Mouse (Mus musculus) liver, postnatal 0 days (tissue): Measurements from ENCODE around the gene Vmn2r4. TPM values are rescaled to one million over a fixed set of nuclear protein-coding genes. Genes with fewer than 3 reads are reported as not detected.
"Not testable (repeated sequence)": the region's sequence is repeated elsewhere in the genome, so short reads cannot be mapped to it uniquely, and the experiment has no call there.

ENCODE experiments used
- ATAC-seq: fragments of 200-750 bp; cut with Nextera tagmentation; 2 replicates; pipeline ENCODE4 v1.8.0; 2017; ENCODE audit warnings: mild to moderate bottlenecking, moderate library complexity
- DNase-seq: peaks from one replicate; pipeline ENCODE4 v3.0.0-alpha.2; 2016
- H3K27ac ChIP-seq: fragments of 300-500 bp; sonication (generic); 2 replicates; pipeline ENCODE4 v1.5.1; 2014; ENCODE audit warnings: antibody characterized with exemption, moderate library complexity, mild to moderate bottlenecking, low read depth
- H3K27me3 ChIP-seq: fragments of 300-500 bp; sonication (generic); 2 replicates; pipeline ENCODE4 v1.6.1; 2014; ENCODE audit warnings: low read length, control low read depth, mixed read lengths; ENCODE audit not compliant: insufficient read depth
- H3K36me3 ChIP-seq: fragments of 300-500 bp; sonication (generic); replicated peaks from 2 replicates; pipeline ENCODE4 v1.6.1; 2014; ENCODE audit warnings: mild to moderate bottlenecking, control low read depth, low read length, moderate library complexity, mixed read lengths; ENCODE audit not compliant: insufficient read depth
- H3K4me1 ChIP-seq: fragments of 300-500 bp; sonication (generic); 2 replicates; pipeline ENCODE4 v1.6.1; 2014; ENCODE audit warnings: antibody characterized with exemption, mild to moderate bottlenecking, control low read depth; ENCODE audit not compliant: insufficient read depth
- H3K4me2 ChIP-seq: fragments of 300-500 bp; sonication (generic); 2 replicates; pipeline ENCODE4 v1.6.1; 2014; ENCODE audit warnings: low read depth, mild to moderate bottlenecking, low read length, moderate library complexity, mixed read lengths
- H3K4me3 ChIP-seq: fragments of 300-500 bp; sonication (generic); 2 replicates; pipeline ENCODE4 v1.5.1; 2014; ENCODE audit warnings: low read depth, low read length
- H3K9ac ChIP-seq: fragments of 300-500 bp; sonication (generic); replicated peaks from 2 replicates; pipeline ENCODE4 v1.6.1; 2014; ENCODE audit warnings: mild to moderate bottlenecking, moderate library complexity
- H3K9me3 ChIP-seq: fragments of 300-500 bp; sonication (generic); 2 replicates; pipeline ENCODE4 v1.6.1; 2016; ENCODE audit warnings: mild to moderate bottlenecking, control low read depth, low read length, mixed read lengths
- CTCF ChIP-seq: sonication (generic); IDR thresholded peaks from 2 replicates; pipeline ENCODE4 v1.5.1; 2016; ENCODE audit warnings: antibody characterized with exemption, low read depth
- EP300 ChIP-seq: IDR thresholded peaks from 2 replicates; pipeline ENCODE4 v1.6.1; 2016; ENCODE audit warnings: antibody characterized with exemption, low read depth, mild to moderate bottlenecking
- WGBS: fragments of 180-500 bp; shearing (Covaris S2); extraction: QIAGEN DNeasy Blood & Tissue Kit; methylation state at CpG from one replicate; pipeline ENCODE4 v1.1.7; 2014; ENCODE audit not compliant: insufficient replicate concordance; 5-methylcytosine and 5-hydroxymethylcytosine counted together
- polyA plus RNA-seq: library from polyadenylated mRNA; unstranded; fragments of >200 nt; fragmentation: Nextera tagmentation; extraction: Ambion mirVana; gene quantifications from 2 replicates; pipeline ENCODE4 v1.2.1, GENCODE M21; 2015

Gene Vmn2r4
- not detected in 2 replicates for polyA plus RNA-seq

DNA sequence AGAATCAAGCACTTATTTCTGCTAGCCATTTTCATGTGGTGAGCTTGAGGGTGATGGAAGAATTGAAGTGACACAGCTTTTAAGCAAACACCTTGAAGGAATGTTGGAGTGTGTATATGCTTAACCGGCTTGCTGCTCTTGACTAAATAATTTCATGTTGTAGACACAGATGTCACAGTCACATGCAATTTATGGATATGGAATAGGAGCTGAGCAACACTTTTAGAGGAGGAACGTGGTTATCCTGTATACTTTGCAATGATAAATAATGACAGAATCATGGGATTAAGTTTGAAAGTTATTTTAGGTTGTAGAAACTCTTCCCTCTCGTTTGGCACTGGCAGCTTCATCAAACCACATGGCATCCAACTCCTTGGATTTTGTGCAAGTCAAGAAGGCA is at the start of gene Vmn2r4:
Vmn2r4 (minus strand) TSS at position 101 of the 400 bp plus-strand sequence.
- H3K27ac ChIP-seq, H3K27me3 ChIP-seq, ATAC-seq, DNase-seq, H3K9ac ChIP-seq, H3K4me2 ChIP-seq, H3K9me3 ChIP-seq, H3K4me1 ChIP-seq, H3K4me3 ChIP-seq, H3K36me3 ChIP-seq: not testable (repeated sequence)
- WGBS, result 70% methylated on average over 3 of the region's 3 CpGs

DNA sequence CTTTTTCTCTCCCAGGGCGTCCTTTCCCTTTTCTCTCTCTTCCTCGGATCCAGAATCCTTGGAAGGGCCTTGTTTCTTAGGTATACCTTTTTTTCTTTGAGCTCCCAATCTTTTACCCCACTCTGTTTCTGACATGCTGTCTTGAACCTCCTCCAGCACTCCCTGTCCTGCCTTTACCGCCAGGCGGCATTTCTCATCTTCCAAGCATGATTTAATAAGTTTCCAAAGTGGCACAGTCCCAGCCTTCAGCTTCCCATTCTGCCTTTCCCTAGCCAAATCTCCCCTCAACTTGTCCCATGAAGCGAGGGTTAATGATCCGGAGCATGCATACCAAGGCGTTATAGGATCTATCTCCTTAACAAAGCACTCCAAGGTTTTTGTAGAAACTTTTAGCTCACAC is 19.1 kb upstream of the Vmn2r4 start:
- not testable (repeated sequence) for ATAC-seq, H3K9me3 ChIP-seq, H3K4me2 ChIP-seq, H3K9ac ChIP-seq, H3K4me3 ChIP-seq, H3K27me3 ChIP-seq, H3K4me1 ChIP-seq, H3K36me3 ChIP-seq, DNase-seq, H3K27ac ChIP-seq
- WGBS, result 74% methylated on average over 7 of the region's 7 CpGs

GRCm38 (mm10) chr3:64428117-64428798 is 13.1 kb upstream of the Vmn2r4 start:
- H3K27ac ChIP-seq, H3K4me1 ChIP-seq, H3K36me3 ChIP-seq, H3K9me3 ChIP-seq, DNase-seq, ATAC-seq, H3K9ac ChIP-seq, H3K4me3 ChIP-seq, H3K4me2 ChIP-seq, H3K27me3 ChIP-seq: not testable (repeated sequence)
- WGBS, result 81% methylated on average over 6 of the region's 6 CpGs

DNA sequence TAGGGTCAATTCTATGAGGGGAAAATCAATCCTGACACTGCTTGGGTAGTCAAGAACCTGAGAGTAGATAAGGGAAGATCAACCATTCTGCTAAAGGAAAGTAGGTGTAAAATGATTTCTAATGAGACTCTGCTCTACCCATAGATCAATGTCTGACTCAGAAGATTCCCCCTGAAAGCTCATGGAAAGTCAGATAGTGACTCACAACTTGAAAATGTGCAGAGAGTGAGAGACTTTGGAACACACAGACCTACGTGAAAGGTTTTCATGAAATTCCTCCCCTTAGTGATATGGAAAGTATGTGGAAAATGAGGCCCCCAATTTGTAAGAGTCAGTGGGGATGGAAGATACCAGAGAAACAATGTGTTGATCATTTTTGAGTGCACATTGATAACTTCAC is 7.0 kb upstream of the Vmn2r4 start:
- H3K4me3 ChIP-seq, H3K9ac ChIP-seq, H3K27ac ChIP-seq, DNase-seq, H3K4me1 ChIP-seq, H3K9me3 ChIP-seq, H3K36me3 ChIP-seq, ATAC-seq, H3K27me3 ChIP-seq, H3K4me2 ChIP-seq: not testable (repeated sequence)
- 59% methylated on average over 1 of the region's 1 CpGs for WGBS

GRCm38 (mm10) chr3:64417477-64417876 is 2.3 kb upstream of the Vmn2r4 start:
- H3K9me3 ChIP-seq, H3K27ac ChIP-seq, H3K9ac ChIP-seq, ATAC-seq, H3K4me2 ChIP-seq, H3K4me1 ChIP-seq, H3K36me3 ChIP-seq, H3K4me3 ChIP-seq, H3K27me3 ChIP-seq, DNase-seq: not testable (repeated sequence)
- 65% methylated on average over 1 of the region's 1 CpGs for WGBS

- not testable (repeated sequence) for H3K4me1 ChIP-seq, H3K27ac ChIP-seq, H3K4me2 ChIP-seq, H3K27me3 ChIP-seq, H3K4me3 ChIP-seq, H3K9ac ChIP-seq, DNase-seq, H3K9me3 ChIP-seq, H3K36me3 ChIP-seq, ATAC-seq
Observed at GRCm38 (mm10) chr3:64414253-64414652, 915 bp downstream of the Vmn2r4 start.

- no peaks in the 10 kb centered on the region for H3K9me3 ChIP-seq
- no peaks in the 10 kb centered on the region for H3K36me3 ChIP-seq
- H3K9ac ChIP-seq, result no peak overlapping the region
- DNase-seq, result no peak
- H3K4me2 ChIP-seq, result no peak overlapping the region
- WGBS, result 68% methylated on average over 2 of the region's 2 CpGs
- no peak overlapping the region for H3K27ac ChIP-seq
- no peak for ATAC-seq
- H3K4me1 ChIP-seq, result no peaks in the 10 kb centered on the region
- no peak overlapping the region for H3K4me3 ChIP-seq
- H3K27me3 ChIP-seq, result no peaks in the 10 kb centered on the region
- TF ChIP-seq CTCF (no peak), EP300 (no peak)
Observed at GRCm38 (mm10) chr3:64359286-64360035, 55.7 kb downstream of the Vmn2r4 start.

Other genes starting within 250 kb of the Vmn2r4 start
- gene Vmn2r3, start 125.7 kb downstream of the Vmn2r4 start, polyA plus RNA-seq, result not detected in 2 replicates
- gene Vmn2r5, start 94.5 kb upstream of the Vmn2r4 start, polyA plus RNA-seq, result not detected in 2 replicates
- gene Vmn2r6, start 150.5 kb upstream of the Vmn2r4 start, polyA plus RNA-seq, result not detected in 2 replicates